Mouse (Mus musculus): ENCODE results near the gene Spice1. TPM values are rescaled to one million over a fixed set of nuclear protein-coding genes. Genes with fewer than 3 reads are reported as not detected.

Spice1 gene
- total RNA-seq, 2 experiments from 2014 or later = 11.4 to 13.7 TPM

DNA sequence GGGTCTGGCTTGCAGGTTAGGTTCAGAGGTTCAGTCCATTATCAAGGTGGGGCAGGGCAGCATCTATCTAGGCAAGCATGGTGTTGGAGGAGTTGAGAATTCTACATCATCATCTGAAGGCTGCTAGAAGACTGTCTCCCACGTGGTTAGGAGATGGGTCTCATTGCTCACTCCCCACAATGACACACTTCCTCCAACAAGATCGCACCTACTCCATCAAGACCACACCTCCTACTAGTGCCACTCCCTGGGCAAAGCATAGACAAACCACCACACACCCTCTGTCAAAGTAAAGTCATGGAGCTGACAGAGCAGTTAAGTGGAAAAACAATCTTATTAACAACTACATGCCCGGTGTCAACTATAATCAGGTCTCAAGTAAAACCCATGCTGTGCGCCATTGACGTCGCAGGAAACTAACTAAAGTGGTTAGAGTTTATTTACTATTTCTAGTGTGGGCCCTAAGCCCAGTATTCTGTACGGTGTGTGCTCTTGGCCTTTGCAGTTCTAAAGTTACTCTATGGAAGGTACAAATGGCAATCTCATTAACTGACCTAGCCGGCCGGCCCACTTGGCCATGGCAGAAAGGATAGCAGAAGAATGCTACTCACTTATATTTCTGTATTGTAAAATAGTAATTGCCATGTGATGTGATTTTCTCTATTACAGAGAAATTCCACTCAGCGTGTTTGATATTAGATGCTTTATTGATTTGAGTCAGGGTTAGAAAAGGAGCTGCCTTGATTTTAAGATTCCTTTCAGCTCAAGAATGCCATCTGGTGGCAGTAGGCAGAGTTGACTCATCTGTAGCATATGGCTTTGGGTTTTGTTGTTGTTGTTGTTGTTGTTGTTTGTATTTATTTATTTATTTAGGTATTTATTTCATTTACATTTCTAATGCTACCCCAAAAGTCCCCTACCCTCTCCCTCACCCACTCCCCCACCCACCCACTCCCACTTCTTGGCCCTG is 15.3 kb downstream of the Spice1 start:
- DNase-seq (ENCODE audit: low spot score in 2 of 2) = peak; percentile 25 to 33

DNA sequence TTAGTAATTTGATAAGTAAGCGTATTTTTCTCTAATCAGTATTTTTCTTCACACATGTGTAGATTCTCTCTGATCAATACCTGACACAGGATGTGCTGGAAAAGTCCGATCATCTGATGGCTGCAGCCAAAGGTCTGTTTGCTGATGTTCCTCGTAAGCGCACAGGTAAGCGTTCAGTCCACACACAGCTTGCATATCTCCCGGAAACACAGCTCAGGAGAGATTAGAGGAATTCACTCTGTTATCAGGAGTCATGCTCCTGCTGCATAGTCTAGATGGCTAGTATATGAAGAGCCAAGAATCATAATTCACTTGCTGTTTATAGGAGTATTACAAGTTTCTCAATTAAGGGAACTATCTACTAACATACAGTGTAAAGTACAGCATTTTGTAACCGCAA is 18.6 kb downstream of the Spice1 start:
- DNase-seq (ENCODE audit: low spot score in 2 of 2) = no peak

DNA sequence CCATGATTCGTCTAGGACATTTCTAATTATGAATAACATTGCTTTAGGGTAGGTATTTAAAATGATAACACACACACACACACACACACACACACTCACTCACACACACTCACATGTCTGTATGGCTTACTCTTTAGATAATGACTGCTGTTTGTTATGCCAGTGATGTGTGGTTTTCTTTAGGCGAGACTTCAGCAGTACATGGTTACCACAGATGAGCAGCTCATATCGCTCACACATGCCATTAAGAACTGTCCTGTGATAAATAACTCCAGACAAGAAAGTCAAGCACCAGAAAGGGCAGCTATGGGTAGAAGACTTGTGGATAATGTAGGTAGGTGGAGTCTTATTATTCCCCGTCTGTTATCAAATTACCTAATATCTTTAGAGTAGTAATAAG is 28.5 kb downstream of the Spice1 start:
- DNase-seq (ENCODE audit: low spot score in 2 of 2) = no peak

DNA sequence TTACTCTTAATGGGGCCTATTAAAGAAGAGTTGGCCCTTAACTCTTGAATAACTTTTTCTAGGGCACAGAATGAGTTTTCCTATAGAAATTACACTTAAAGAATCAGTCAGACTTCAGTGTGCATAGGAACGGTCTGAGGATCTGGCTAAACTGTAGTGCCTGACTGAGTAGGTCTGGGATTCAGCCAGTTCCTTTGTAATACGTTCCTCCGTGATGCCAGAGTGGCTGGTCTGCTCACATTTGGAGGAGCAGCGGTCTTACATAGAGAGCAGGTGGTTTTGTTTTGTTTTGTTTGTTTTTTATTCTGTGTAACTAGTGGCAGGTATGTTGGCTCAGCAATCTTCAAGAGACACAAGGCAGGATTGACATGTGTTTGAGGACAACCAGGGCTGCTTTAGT is 33.1 kb downstream of the Spice1 start:
- DNase-seq (ENCODE audit: low spot score in 2 of 2) = no peak

DNA sequence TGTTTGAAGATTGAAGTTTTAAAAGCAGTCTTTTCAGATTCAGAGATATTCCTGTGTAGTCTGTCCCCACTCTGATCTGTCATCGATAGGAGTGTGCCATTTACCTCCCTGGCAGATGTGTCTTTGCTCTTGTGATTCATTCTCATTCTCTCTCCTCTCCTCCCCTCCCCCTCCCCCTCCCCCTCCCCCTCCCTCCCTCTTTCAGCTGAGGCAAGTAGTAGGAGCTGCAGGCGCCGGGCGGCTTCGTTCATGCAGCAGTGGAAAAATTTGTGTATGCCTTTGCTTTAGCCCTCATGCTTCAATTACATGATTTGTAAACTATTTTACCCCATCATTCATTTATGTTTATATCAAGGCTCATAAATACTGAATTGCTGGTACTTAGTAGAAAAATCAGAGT is 34.7 kb downstream of the Spice1 start:
- DNase-seq (ENCODE audit: low spot score in 2 of 2) = no peak

DNA sequence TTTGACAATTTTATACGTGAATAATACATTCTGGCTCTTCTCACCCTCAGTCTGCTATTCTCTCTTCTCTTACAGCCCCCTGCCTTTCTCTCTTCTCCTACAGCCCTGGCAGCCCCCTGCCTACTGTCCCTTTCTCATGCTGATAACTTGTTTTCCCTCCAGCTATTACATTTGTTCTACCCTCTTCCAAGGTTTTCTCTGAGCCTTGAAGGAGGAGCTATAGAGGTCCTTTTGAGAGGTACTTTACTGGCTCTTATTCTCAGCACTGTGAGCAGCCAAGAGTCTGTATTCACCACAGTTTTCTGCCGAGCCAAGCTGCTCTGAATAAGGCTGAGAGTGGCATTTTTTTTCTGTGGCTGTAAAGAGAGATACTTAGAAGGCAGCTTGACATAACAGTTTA is 36.6 kb downstream of the Spice1 start:
- DNase-seq (ENCODE audit: low spot score in 2 of 2) = no peak

DNA sequence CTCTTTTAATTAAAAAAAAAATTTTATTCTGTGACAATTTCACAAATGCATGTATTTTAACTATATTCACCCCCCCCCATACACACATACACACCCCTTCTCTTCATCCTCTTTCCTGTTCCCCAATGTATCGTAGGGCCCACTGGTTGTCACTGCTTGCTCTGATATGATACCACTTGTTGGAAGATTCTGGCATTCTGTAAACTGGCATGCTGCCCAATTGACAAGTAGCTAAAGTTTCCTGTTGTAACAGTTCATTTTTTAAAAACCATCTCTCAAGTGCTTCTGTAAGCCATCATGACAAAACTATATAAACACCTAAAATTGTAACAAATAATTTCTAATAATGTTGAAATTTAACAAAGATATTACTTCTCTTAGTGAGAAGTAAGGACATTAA is 37.3 kb downstream of the Spice1 start:
- no peak for DNase-seq (ENCODE audit: low spot score in 2 of 2)

DNA sequence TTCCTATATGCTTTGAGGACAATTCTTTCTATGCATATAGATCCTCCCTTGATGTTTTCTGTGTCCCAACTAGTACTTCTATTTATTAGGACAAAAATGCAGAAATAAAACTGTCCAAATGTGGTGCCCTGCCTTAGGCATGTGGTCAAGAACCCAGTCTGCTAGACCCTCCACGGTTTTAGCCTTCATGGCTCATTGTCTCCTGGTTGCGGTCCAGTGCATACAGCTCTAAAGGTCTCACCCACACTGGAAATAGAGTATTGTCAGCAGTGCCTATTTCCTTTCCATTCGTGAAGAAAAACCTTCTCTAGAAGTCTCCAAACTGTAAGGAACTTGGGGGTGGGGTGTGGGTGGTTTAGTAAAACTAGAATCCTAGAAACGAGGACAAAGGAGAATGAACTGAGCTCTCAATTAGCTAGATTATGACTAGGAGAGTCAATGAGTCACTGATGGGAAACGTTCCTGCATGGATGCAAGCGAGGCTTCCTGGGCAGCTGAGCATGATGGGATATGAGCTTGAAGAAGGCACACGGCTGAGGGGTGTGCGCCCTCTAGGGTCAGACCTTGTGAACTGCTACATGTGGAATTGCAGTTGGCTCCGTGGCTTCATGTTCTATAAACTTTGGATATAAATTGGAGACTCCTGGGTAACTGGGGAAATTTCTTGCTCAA is 45.1 kb downstream of the Spice1 start:
- DNase-seq (ENCODE audit: low spot score in 2 of 2) = peak; percentile 45 to 58

DNA sequence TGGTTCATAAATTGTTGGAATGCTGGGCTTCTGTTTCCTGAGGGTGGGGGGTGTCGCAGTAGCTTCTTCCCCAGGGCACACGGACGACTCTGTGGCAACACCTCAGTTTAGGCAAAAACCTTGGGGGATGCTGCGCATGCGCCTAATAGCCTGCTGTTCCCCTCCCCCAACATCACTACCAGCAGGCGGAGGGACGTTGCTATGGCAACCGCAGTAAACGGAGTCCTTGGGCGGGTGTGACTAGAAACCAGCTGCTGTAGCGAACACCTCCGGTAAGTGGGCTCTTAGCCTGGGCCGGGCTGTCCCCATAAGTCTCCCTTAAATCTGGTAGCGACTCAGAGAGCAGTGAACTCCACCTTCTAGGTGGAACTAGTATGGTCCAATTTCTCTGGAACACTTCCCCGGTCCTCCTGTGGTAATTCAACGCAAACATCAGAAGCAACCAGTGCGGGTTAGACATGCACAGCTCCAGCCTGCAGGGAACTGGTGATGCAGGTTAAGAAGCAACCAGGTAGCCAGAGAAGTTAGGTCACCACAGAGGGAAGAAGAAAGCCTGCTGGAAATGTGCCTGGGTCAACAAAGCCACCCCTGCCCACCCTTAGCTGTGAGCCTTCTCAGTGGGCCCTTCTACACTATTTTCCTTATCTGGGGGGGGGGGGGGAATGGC is 47.8 kb downstream of the Spice1 start, which contains the start of gene Cfap44:
Cfap44 (plus strand) TSS at position 220 of the 667 bp plus-strand sequence.
- peak; percentile 89 to 91 for DNase-seq (ENCODE audit: low spot score in 2 of 2)

DNA sequence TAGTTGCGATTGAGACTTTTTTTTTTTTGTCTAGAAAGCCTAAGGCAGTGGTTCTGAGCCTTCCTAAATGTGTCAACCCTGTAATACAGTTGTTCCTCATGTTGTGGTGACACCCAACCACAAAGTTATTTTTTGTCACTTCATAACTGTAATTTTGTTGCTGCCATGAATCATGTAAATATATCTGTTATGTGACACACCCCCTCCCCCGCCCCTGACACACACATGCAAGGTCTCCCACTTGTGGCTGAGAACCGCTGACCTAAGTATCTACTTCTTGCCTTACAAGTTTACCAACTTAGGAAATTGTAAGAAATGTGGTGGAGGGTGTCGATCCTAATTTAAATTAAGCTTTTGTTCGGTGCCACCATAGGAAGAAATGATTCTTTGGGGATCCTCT is 58.0 kb downstream of the Spice1 start:
- no peak for DNase-seq (ENCODE audit: low spot score in 2 of 2)

DNA sequence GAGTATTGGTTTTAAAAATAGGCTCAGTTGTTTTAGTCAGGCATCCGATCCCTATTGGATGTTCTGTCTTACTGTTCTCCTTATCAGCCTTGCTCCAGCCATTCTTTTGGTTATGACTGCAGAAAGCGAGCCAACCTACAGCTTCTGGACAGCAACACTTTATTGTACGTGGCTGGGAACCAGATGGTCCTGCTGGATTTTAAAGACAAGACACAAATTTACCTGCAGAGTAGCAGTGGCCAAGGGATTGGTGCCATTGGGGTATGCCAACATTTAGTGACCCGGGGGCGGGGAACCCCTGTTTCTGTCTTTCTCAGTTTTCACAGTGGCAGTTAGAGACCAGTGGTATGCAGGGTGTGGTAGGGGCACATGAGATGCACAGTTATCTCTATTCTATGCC is 60.3 kb downstream of the Spice1 start:
- no peak for DNase-seq (ENCODE audit: low spot score in 2 of 2)

DNA sequence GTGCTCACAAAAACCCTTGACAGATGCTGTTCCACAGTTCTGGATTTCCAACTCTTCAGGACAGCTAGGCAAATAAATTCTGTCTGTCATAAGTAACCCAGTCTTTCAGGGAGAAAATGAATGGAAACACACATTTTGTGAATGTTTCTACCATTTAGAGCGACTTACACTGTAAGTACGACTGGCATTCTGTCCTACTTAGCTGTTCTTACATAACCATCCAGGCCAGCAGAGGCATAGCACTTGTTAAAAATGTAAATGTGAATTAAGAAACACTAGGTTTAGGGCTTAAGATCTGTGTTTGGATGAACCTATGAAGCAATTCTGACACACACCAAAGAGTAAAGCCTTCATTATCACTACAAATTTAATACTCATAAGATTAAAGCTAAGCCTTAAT is 61.4 kb downstream of the Spice1 start:
- no peak for DNase-seq (ENCODE audit: low spot score in 2 of 2)

DNA sequence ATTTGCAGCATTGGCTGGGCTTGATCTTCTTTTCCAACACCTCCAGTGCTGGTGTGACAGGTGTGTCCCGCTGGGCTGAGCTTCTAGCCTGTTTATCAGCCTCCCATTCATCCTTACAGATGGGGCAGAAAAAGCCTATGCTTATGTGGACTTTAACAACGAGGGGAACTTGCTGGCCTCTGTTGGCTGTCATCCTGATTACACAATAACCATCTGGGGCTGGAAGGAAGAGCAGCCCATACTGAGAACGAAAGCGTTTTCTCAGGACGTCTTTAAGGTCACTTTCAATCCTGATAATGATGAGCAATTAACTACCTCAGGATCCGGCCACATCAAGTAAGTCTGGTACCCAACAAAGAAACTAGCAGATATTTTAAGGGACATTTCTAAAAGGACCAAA is 63.3 kb downstream of the Spice1 start:
- no peak for DNase-seq (ENCODE audit: low spot score in 2 of 2)

DNA sequence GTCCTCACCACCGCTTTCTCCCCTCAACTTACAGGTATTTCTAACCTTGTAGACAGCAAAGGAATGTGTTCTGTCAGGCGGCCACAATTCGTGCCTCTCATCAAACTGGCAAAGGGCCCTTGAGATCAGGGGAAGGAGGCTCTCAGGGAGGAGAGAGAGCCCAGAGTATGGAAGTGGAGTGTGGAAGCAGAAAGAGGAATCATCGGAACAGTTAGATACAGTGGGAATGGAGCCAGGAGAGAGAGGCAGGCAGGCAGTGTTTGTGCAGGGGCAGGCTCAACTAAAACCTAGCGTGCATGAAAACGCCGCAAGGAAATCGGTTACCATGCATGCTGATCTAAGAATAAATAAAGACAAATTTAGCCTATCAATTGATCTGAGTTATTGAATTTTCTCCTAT is 70.7 kb downstream of the Spice1 start:
- DNase-seq (ENCODE audit: low spot score in 2 of 2) = no peak

DNA sequence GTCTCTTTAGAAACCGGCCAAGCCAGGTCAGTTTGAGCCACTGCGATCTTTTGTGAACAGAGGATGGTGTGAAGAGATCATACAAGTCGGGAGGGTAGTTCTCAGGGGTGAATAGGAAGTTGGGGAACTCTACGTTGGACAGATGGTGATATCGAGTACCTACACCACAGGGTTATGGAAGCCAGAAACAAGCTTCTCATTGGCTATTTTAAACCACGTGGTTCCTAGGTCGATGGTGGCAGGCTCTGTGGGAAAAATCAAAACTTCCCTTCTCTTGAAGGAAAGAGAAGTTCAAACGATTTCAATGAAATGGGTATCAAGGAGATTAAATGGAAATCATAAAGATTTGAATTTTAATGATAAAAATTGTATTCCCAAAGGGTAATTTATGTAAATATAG is 74.8 kb downstream of the Spice1 start:
- no peak for DNase-seq (ENCODE audit: low spot score in 2 of 2)

DNA sequence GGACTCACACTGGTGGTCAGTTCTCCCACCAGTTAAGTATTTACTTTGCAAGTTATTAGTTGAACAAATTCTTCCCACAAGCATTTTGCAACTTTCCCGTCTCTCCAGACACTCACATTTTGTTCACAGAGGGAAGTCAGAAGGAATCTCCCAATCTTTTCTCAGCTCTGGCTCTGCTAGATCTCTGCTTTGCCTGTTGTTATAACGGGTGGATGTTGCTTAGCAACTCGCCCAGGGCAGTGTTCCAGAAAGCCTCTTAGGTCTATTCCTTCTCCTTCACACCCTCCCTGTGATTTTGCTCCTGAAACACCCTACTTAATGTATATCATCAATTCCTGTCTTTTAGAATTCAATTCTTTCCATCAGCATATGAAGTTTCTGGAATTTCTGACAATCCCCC is 76.6 kb downstream of the Spice1 start:
- peak; percentile 19 to 42 for DNase-seq (ENCODE audit: low spot score in 2 of 2)

DNA sequence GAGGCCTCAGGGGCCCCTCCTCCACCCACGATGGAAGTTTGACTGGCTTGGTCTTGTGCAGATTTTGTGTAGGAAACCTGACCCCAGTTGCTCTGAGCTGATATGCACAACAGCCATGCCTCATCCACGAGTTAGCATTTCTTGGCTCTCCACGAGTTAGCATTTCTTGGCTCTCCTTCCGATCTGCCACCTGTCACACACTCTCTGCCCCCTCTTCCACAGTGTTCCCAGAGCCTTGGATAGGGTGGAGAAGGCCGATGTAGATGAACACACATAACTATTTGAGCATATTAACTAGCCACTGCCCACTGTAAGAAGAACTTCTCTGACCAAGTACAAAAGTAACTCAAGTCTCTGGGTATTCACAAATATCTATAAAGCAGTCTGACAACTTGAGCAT is 81.5 kb downstream of the Spice1 start:
- no peak for DNase-seq (ENCODE audit: low spot score in 2 of 2)

DNA sequence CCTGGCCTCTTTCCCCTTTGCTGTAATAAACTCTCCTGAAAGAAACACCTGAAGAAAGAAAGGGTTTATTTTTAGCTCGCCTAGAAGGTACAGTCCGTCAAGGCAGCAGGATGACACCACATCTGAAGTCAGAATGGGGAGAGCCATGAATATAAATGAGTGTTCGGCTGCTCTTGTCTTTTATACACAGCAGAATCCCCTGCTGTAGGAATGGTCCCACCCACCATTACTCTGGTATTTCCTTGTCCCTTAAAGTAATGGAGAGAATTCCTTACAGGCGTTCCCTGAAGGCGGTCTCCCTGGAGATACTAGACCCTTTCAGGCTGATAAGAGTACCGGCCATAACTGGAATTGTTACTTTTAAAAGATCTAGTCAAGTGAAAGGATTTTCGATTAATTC is 83.1 kb downstream of the Spice1 start:
- DNase-seq (ENCODE audit: low spot score in 2 of 2) = no peak

DNA sequence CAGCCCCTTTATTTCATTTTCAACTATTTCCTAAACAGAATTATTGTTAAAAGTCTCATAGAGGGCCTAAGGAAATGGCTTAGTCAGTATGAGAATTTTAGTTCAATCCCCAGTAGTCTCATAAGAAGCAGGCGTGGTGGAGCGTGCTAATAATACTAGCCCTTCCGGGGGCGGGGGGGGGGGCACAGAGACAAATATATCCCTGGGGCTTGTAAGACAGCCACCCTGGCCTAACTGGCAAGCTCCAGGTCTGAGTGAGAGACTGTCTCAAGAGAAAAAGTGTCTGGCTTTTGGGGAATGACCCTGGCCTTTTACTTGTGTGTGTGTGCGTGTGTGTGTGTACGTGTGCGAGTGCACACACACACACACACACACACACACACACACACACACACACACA is 88.0 kb downstream of the Spice1 start:
- DNase-seq (ENCODE audit: low spot score in 2 of 2) = no peak

DNA sequence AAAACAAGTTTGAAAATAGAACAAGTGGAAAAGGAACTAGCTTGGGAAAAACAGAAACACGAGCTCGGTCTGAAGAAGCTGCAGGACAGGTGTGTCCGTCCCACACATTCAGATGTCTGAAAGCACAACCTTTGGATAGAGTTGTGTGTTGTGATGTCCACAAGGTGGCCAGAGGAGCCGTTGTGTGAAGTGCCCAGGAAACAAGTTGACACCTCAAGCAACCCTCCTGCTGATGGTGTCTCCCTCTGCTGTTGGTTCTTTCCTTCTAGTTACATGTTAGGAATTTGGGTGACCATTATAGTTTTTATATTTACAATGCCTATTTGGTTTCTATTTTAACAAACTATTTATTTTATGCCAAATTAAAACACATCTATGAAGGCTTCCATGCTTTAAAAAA is 88.6 kb downstream of the Spice1 start:
- no peak for DNase-seq (ENCODE audit: low spot score in 2 of 2)

All from layer of hippocampus, postnatal 10 days (tissue).